Mouse (Mus musculus): Measurements from ENCODE around the gene Lrp8. TPM values are rescaled to one million over a fixed set of nuclear protein-coding genes. Genes with fewer than 3 reads are reported as not detected.
A peak's percentile ranks its signal among the peaks of the same experiment; 100 is the strongest.

The Lrp8 gene
- polyA plus RNA-seq, 1 experiment from 2014 or later: 0.56 TPM

- TF ChIP-seq EP300 (IDR thresholded peaks at IDR 0.05): 0 out of 2 replicates have a peak, but pooled peaks have one; percentile 31
- TF ChIP-seq CTCF (IDR thresholded peaks at IDR 0.05): 0 out of 2 replicates have a peak, but pooled peaks have one; percentile 5
- Histone ChIP-seq H3K4me1 (ENCODE audit: insufficient read depth, low read depth, low read length) (peaks cover 9% of the 10 kb centered on the region), H3K27me3 (replicated peaks; ENCODE audit: insufficient read depth, low read length) (peaks cover 21% of the 10 kb centered on the region; the same call in 1 of the 2 replicates), H3K9me3 (ENCODE audit: low read length) (no peaks in the 10 kb centered on the region), H3K4me3 (ENCODE audit: low read depth, low read length) (peak overlapping the region; percentile 60), H3K4me2 (replicated peaks; ENCODE audit: low read depth, low read length) (peak overlapping the region; percentile 99), H3K36me3 (ENCODE audit: insufficient read depth, low read length) (no peaks in the 10 kb centered on the region), H3K27ac (ENCODE audit: low read length) (no peak overlapping the region), H3K9ac (replicated peaks; ENCODE audit: low read depth) (no peak overlapping the region)
- ATAC-seq (peak; percentile 94), DNase-seq (ENCODE audit: low spot score) (peak; percentile 89)
- 3% methylated on average over 34 of the region's 46 CpGs for WGBS
Observed at GRCm38 (mm10) chr4:107803351-107804106, 1.5 kb downstream of the Lrp8 start.

- no peaks in the 10 kb centered on the region for H3K36me3 ChIP-seq (ENCODE audit: insufficient read depth, low read length)
- TF ChIP-seq CTCF (IDR thresholded peaks at IDR 0.05): peak; percentile 44
- no peak for TF ChIP-seq EP300 (IDR thresholded peaks at IDR 0.05)
- peaks cover 9% of the 10 kb centered on the region for H3K4me1 ChIP-seq (ENCODE audit: insufficient read depth, low read depth, low read length)
- H3K4me3 ChIP-seq (ENCODE audit: low read depth, low read length): no peak overlapping the region
- no peak for ATAC-seq
- no peak for DNase-seq (ENCODE audit: low spot score)
- H3K4me2 ChIP-seq (replicated peaks; ENCODE audit: low read depth, low read length): no peak overlapping the region
- no peaks in the 10 kb centered on the region for H3K9me3 ChIP-seq (ENCODE audit: low read length)
- H3K9ac ChIP-seq (replicated peaks; ENCODE audit: low read depth): no peak overlapping the region
- no peak overlapping the region for H3K27ac ChIP-seq (ENCODE audit: low read length)
- peaks cover 21% of the 10 kb centered on the region; the same call in 1 of the 2 replicates for H3K27me3 ChIP-seq (replicated peaks; ENCODE audit: insufficient read depth, low read length)
- 71% methylated on average over 3 of the region's 3 CpGs for WGBS
Observed at GRCm38 (mm10) chr4:107805491-107805890, 3.4 kb downstream of the Lrp8 start.

GRCm38 (mm10) chr4:107807796-107808195, 5.7 kb downstream of the Lrp8 start:
- ATAC-seq: no peak
- H3K36me3 ChIP-seq (ENCODE audit: insufficient read depth, low read length): no peaks in the 10 kb centered on the region
- DNase-seq (ENCODE audit: low spot score): no peak
- 58% methylated on average over 4 of the region's 4 CpGs for WGBS
- H3K4me3 ChIP-seq (ENCODE audit: low read depth, low read length): no peak overlapping the region
- no peak overlapping the region for H3K4me2 ChIP-seq (replicated peaks; ENCODE audit: low read depth, low read length)
- TF ChIP-seq CTCF (IDR thresholded peaks at IDR 0.05) (no peak), EP300 (IDR thresholded peaks at IDR 0.05) (no peak)
- no peak overlapping the region for H3K27ac ChIP-seq (ENCODE audit: low read length)
- no peak overlapping the region for H3K9ac ChIP-seq (replicated peaks; ENCODE audit: low read depth)
- peaks cover 17% of the 10 kb centered on the region; the same call in 1 of the 2 replicates for H3K27me3 ChIP-seq (replicated peaks; ENCODE audit: insufficient read depth, low read length)
- peaks cover 4% of the 10 kb centered on the region for H3K4me1 ChIP-seq (ENCODE audit: insufficient read depth, low read depth, low read length)
- no peaks in the 10 kb centered on the region for H3K9me3 ChIP-seq (ENCODE audit: low read length)

GRCm38 (mm10) chr4:107808655-107809054, 6.6 kb downstream of the Lrp8 start:
- H3K4me3 ChIP-seq (ENCODE audit: low read depth, low read length): no peak overlapping the region
- no peak for DNase-seq (ENCODE audit: low spot score)
- H3K9me3 ChIP-seq (ENCODE audit: low read length): no peaks in the 10 kb centered on the region
- no peak overlapping the region for H3K27ac ChIP-seq (ENCODE audit: low read length)
- no peaks in the 10 kb centered on the region for H3K36me3 ChIP-seq (ENCODE audit: insufficient read depth, low read length)
- H3K9ac ChIP-seq (replicated peaks; ENCODE audit: low read depth): no peak overlapping the region
- H3K4me2 ChIP-seq (replicated peaks; ENCODE audit: low read depth, low read length): no peak overlapping the region
- no peak for ATAC-seq
- TF ChIP-seq EP300 (IDR thresholded peaks at IDR 0.05): no peak
- TF ChIP-seq CTCF (IDR thresholded peaks at IDR 0.05): no peak
- no peaks in the 10 kb centered on the region for H3K4me1 ChIP-seq (ENCODE audit: insufficient read depth, low read depth, low read length)
- H3K27me3 ChIP-seq (replicated peaks; ENCODE audit: insufficient read depth, low read length): peaks cover 12% of the 10 kb centered on the region; the same call in 1 of the 2 replicates

GRCm38 (mm10) chr4:107811006-107811405, 8.9 kb downstream of the Lrp8 start:
- 78% methylated on average over 3 of the region's 3 CpGs for WGBS
- no peak for DNase-seq (ENCODE audit: low spot score)

GRCm38 (mm10) chr4:107811716-107812330, 9.8 kb downstream of the Lrp8 start:
- no peaks in the 10 kb centered on the region for H3K27me3 ChIP-seq (replicated peaks; ENCODE audit: insufficient read depth, low read length)
- H3K27ac ChIP-seq (ENCODE audit: low read length): no peak overlapping the region
- H3K4me2 ChIP-seq (replicated peaks; ENCODE audit: low read depth, low read length): no peak overlapping the region
- no peaks in the 10 kb centered on the region for H3K9me3 ChIP-seq (ENCODE audit: low read length)
- H3K36me3 ChIP-seq (ENCODE audit: insufficient read depth, low read length): no peaks in the 10 kb centered on the region
- H3K4me3 ChIP-seq (ENCODE audit: low read depth, low read length): no peak overlapping the region
- WGBS: 43% methylated on average over 10 of the region's 10 CpGs
- no peak overlapping the region for H3K9ac ChIP-seq (replicated peaks; ENCODE audit: low read depth)
- ATAC-seq: no peak
- H3K4me1 ChIP-seq (ENCODE audit: insufficient read depth, low read depth, low read length): no peaks in the 10 kb centered on the region
- DNase-seq (ENCODE audit: low spot score): no peak
- no peak for TF ChIP-seq CTCF (IDR thresholded peaks at IDR 0.05)
- TF ChIP-seq EP300 (IDR thresholded peaks at IDR 0.05): no peak

More at GRCm38 (mm10) chr4:107811006-107811405, 8.9 kb downstream of the Lrp8 start:
- TF ChIP-seq CTCF (IDR thresholded peaks at IDR 0.05) (no peak), EP300 (IDR thresholded peaks at IDR 0.05) (no peak)
- no peak overlapping the region for H3K9ac ChIP-seq (replicated peaks; ENCODE audit: low read depth)
- H3K4me3 ChIP-seq (ENCODE audit: low read depth, low read length): no peak overlapping the region
- no peak overlapping the region for H3K27ac ChIP-seq (ENCODE audit: low read length)
- no peak for ATAC-seq
- no peaks in the 10 kb centered on the region for H3K9me3 ChIP-seq (ENCODE audit: low read length)
- H3K4me1 ChIP-seq (ENCODE audit: insufficient read depth, low read depth, low read length): no peaks in the 10 kb centered on the region
- H3K36me3 ChIP-seq (ENCODE audit: insufficient read depth, low read length): no peaks in the 10 kb centered on the region
- no peaks in the 10 kb centered on the region for H3K27me3 ChIP-seq (replicated peaks; ENCODE audit: insufficient read depth, low read length)
- no peak overlapping the region for H3K4me2 ChIP-seq (replicated peaks; ENCODE audit: low read depth, low read length)
